Mouse (Mus musculus): ENCODE results near the gene Gm44790. TPM values are rescaled to one million over a fixed set of nuclear protein-coding genes. Genes with fewer than 3 reads are reported as not detected.

Gene Gm44790
- not detected for polyA plus RNA-seq (2014; fragmentation: Illumina TruSeq; extraction: RNeasy Lipid Tissue Mini Kit (QIAGEN cat#74804); ENCODE audit: low replicate concordance)

GRCm38 (mm10) chr6:86426358-86426757 lies at the start of gene Gm44790:
Gm44790 (plus strand) TSS chr6:86426658.

GRCm38 (mm10) chr6:86396581-86397256 lies 29.7 kb upstream of the Gm44790 start, which contains the start of gene Pcyox1:
Pcyox1 (minus strand) TSS chr6:86397154.

DNA sequence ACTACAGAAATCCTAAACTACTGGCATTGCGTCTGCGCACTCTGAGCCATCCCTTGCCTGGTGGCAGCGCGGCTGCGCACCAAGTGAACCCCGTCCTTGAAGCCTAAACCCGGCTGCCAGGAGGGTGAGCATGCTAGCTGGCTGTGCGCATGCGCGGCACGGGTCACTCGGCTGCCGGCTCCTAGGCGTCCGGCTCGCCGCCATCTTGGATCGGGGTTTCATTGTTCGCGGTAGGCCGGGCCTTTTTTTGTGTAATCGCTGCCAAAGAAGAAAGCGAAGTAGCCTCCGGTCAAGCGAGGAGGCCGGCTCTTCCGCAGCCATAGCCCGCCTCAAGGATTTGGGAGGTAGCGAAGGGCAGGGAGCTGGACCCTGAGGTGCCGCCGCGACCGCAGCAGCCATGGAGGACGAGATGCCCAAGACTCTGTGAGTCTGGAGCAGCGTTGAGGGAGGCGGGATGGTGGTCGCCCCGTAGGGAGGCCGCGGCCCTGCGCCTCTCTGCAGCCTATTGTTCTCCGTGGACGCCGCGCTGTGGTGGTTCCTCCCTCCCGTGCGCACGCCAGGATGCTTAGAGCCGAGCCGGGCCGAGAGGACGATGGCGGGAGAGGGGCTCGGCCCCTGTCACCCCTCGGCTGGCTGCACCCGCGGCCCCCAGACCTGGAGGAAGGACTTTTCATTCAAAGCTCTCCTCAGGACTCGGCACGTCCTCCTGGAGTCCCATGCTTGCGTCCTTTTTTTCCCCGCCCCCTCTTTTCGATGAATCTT lies 22.2 kb upstream of the Gm44790 start, which contains the start of gene Tia1:
TSS of gene Tia1 (plus strand) at position 120 of the 762 bp plus-strand sequence.

GRCm38 (mm10) chr6:86438272-86439118 lies 12.0 kb downstream of the Gm44790 start, which contains the start of gene C87436:
C87436 (plus strand) TSS chr6:86438374.

Other genes starting within 250 kb of the Gm44790 start
- 5.1 TPM for gene Tgfa, start 231.4 kb upstream of the Gm44790 start, polyA plus RNA-seq (2014; fragmentation: Illumina TruSeq; extraction: RNeasy Lipid Tissue Mini Kit (QIAGEN cat#74804); ENCODE audit: low replicate concordance)
- gene Fam136a, start 61.0 kb upstream of the Gm44790 start, polyA plus RNA-seq (2014; fragmentation: Illumina TruSeq; extraction: RNeasy Lipid Tissue Mini Kit (QIAGEN cat#74804); ENCODE audit: low replicate concordance): 123 TPM
- 8.5 TPM for gene Snrpg, start 55.4 kb upstream of the Gm44790 start, polyA plus RNA-seq (2014; fragmentation: Illumina TruSeq; extraction: RNeasy Lipid Tissue Mini Kit (QIAGEN cat#74804); ENCODE audit: low replicate concordance)
- 47.2 TPM for gene Pcyox1, start 29.5 kb upstream of the Gm44790 start, polyA plus RNA-seq (2014; fragmentation: Illumina TruSeq; extraction: RNeasy Lipid Tissue Mini Kit (QIAGEN cat#74804); ENCODE audit: low replicate concordance)
- gene Tia1, start 22.4 kb upstream of the Gm44790 start, polyA plus RNA-seq (2014; fragmentation: Illumina TruSeq; extraction: RNeasy Lipid Tissue Mini Kit (QIAGEN cat#74804); ENCODE audit: low replicate concordance): 94.4 TPM
- gene C87436, start 11.7 kb downstream of the Gm44790 start, polyA plus RNA-seq (2014; fragmentation: Illumina TruSeq; extraction: RNeasy Lipid Tissue Mini Kit (QIAGEN cat#74804); ENCODE audit: low replicate concordance): 7.0 TPM
- 113 TPM for gene Pcbp1, start 99.7 kb downstream of the Gm44790 start, polyA plus RNA-seq (2014; fragmentation: Illumina TruSeq; extraction: RNeasy Lipid Tissue Mini Kit (QIAGEN cat#74804); ENCODE audit: low replicate concordance)
- not detected for gene Asprv1, start 201.5 kb downstream of the Gm44790 start, polyA plus RNA-seq (2014; fragmentation: Illumina TruSeq; extraction: RNeasy Lipid Tissue Mini Kit (QIAGEN cat#74804); ENCODE audit: low replicate concordance)
- 155 TPM for gene Mxd1, start 242.5 kb downstream of the Gm44790 start, polyA plus RNA-seq (2014; fragmentation: Illumina TruSeq; extraction: RNeasy Lipid Tissue Mini Kit (QIAGEN cat#74804); ENCODE audit: low replicate concordance)

All from small intestine, adult 10 weeks (tissue).